Mouse (Mus musculus): ENCODE data around the gene Cactin. TPM values are rescaled to one million over a fixed set of nuclear protein-coding genes. Genes with fewer than 3 reads are reported as not detected.
A peak's percentile ranks its signal among the peaks of the same experiment; 100 is the strongest.

The Cactin gene
- polyA plus RNA-seq, 1 experiment, result 23.7 TPM

DNA sequence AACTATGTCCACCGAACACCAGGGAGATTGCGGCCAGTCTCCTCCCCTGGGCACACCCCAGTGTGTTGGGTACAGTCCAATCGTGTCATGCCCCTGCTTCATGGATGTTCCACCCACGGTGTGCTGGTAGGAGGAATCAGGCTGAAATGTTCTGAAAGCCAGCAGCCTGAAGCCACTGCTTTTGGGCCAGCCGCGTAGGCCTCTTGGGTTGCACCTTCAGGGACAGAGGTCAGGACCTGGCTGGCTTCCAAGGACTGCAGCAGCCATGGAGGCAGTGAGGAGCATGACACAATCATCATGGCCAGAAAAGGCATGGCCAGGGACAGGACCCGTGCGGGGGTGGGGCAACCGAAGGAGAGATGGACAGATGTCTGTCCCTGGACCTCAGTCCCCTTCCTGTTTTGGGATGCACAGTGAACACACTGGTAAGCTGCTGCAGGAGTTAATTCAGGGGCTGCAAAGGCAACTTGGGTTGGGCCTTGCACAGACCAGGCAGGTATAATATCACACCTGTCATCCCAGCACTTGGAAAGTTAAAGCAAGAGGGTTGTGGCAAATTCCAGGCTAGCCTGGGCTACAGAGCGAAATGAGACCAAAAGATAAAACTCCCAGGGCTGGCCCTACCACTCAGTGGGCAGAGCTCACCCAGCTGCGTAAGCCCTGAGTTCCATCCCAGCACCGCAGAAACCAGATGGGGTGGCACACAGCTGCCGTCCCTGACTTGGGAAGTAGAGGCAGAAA is 2.1 kb upstream of the Cactin start:
- no peak for TF ChIP-seq POLR2A (IDR thresholded peaks at IDR 0.05; ENCODE audit: low read depth, low read length)
- no peak for TF ChIP-seq CTCF (conservative IDR thresholded peaks at IDR 0.05; ENCODE audit: insufficient read depth, insufficient read length, low read depth, low read length)
- no peaks in the 10 kb centered on the region for H3K27me3 ChIP-seq (replicated peaks; ENCODE audit: control insufficient read depth, insufficient read depth, low read length)
- peak; percentile 45 for DNase-seq
- no peak overlapping the region for H3K4me3 ChIP-seq (ENCODE audit: insufficient read depth, low read depth, low read length)
- peaks cover 5% of the 10 kb centered on the region; the same call in 1 of the 2 replicates for H3K4me1 ChIP-seq (ENCODE audit: control insufficient read depth, insufficient read depth, low read length)
- WGBS, result 72% methylated on average over 13 of the region's 13 CpGs
- no peaks in the 10 kb centered on the region for H3K36me3 ChIP-seq (ENCODE audit: control insufficient read depth, insufficient read depth, low read length)
- H3K27ac ChIP-seq (ENCODE audit: insufficient read depth, low read depth, low read length), result no peak overlapping the region

DNA sequence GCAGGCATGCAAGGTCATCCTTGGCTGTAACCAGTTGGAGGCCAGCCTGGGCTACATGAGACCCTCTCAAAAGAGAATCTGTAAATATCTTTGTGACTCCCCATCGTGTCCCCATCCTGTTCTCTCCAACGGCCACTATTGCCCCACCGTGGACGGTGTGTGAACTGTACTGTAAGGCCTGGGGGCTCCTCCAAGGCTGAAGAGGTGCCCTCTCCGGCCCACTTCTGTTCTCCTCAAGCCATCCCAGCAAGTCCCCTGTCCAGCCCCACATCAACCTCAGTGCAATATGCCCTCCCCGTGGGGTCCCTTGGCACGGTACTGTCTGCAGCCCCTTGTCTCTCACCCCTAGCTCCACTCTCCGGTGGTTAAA is 1.6 kb upstream of the Cactin start:
- Histone ChIP-seq H3K4me3 (ENCODE audit: insufficient read depth, low read depth, low read length) (no peak overlapping the region), H3K4me1 (ENCODE audit: control insufficient read depth, insufficient read depth, low read length) (peaks cover 5% of the 10 kb centered on the region; the same call in 1 of the 2 replicates)

GRCm38 (mm10) chr10:81319741-81320549 is 958 bp upstream of the Cactin start:
- WGBS, result 1% methylated on average over 38 of the region's 38 CpGs
- DNase-seq, result peak; percentile 31

More for the DNA sequence above, 1.6 kb upstream of the Cactin start:
- 34% methylated on average over 8 of the region's 8 CpGs for WGBS
- no peak overlapping the region for H3K27ac ChIP-seq (ENCODE audit: insufficient read depth, low read depth, low read length)
- no peaks in the 10 kb centered on the region for H3K36me3 ChIP-seq (ENCODE audit: control insufficient read depth, insufficient read depth, low read length)
- DNase-seq, result no peak
- TF ChIP-seq POLR2A (IDR thresholded peaks at IDR 0.05; ENCODE audit: low read depth, low read length), result no peak
- TF ChIP-seq CTCF (conservative IDR thresholded peaks at IDR 0.05; ENCODE audit: insufficient read depth, insufficient read length, low read depth, low read length), result peak; percentile 34; the same call in 1 of the 2 replicates
- H3K27me3 ChIP-seq (replicated peaks; ENCODE audit: control insufficient read depth, insufficient read depth, low read length), result no peaks in the 10 kb centered on the region

GRCm38 (mm10) chr10:81321436-81321835 is 533 bp downstream of the Cactin start:
- H3K4me3 ChIP-seq (ENCODE audit: insufficient read depth, low read depth, low read length), result peak overlapping the region; percentile 80
- H3K27me3 ChIP-seq (replicated peaks; ENCODE audit: control insufficient read depth, insufficient read depth, low read length), result no peaks in the 10 kb centered on the region
- TF ChIP-seq POLR2A (IDR thresholded peaks at IDR 0.05; ENCODE audit: low read depth, low read length), result no peak
- TF ChIP-seq CTCF (conservative IDR thresholded peaks at IDR 0.05; ENCODE audit: insufficient read depth, insufficient read length, low read depth, low read length), result no peak
- 1% methylated on average over 20 of the region's 20 CpGs for WGBS
- no peak for DNase-seq
- H3K4me1 ChIP-seq (ENCODE audit: control insufficient read depth, insufficient read depth, low read length), result peaks cover 5% of the 10 kb centered on the region; the same call in 1 of the 2 replicates
- H3K27ac ChIP-seq (ENCODE audit: insufficient read depth, low read depth, low read length), result peak overlapping the region; percentile 90; the same call in 1 of the 2 replicates
- no peaks in the 10 kb centered on the region; the same call in 1 of the 2 replicates for H3K36me3 ChIP-seq (ENCODE audit: control insufficient read depth, insufficient read depth, low read length)

More at GRCm38 (mm10) chr10:81319741-81320549, 958 bp upstream of the Cactin start:
- no peak for TF ChIP-seq CTCF (conservative IDR thresholded peaks at IDR 0.05; ENCODE audit: insufficient read depth, insufficient read length, low read depth, low read length)
- no peak for TF ChIP-seq POLR2A (IDR thresholded peaks at IDR 0.05; ENCODE audit: low read depth, low read length)
- Histone ChIP-seq H3K4me3 (ENCODE audit: insufficient read depth, low read depth, low read length) (peak overlapping the region; percentile 59), H3K27ac (ENCODE audit: insufficient read depth, low read depth, low read length) (peak overlapping the region; percentile 83), H3K27me3 (replicated peaks; ENCODE audit: control insufficient read depth, insufficient read depth, low read length) (no peaks in the 10 kb centered on the region), H3K36me3 (ENCODE audit: control insufficient read depth, insufficient read depth, low read length) (no peaks in the 10 kb centered on the region), H3K4me1 (ENCODE audit: control insufficient read depth, insufficient read depth, low read length) (peaks cover 5% of the 10 kb centered on the region; the same call in 1 of the 2 replicates)

DNA sequence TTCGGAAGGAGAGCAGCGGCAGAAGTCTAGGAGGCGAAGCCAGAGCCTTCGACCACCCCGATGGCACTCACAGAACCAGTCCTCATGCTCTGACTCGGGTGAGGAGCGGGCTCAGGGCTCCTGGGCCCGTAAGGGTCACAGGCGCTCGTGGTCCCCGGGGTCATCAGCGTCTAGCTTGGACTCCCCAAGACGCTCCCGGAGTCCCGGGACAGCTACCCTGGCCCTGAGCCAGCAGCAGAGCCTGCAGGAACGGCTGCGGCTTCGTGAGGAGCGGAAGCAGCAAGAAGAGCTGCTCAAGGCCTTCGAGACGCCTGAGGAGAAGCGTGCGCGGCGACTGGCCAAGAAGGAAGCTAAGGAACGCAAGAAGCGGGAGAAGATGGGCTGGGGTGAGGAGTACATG is 1.5 kb downstream of the Cactin start:
- Histone ChIP-seq H3K4me1 (ENCODE audit: control insufficient read depth, insufficient read depth, low read length) (peaks cover 5% of the 10 kb centered on the region; the same call in 1 of the 2 replicates), H3K36me3 (ENCODE audit: control insufficient read depth, insufficient read depth, low read length) (no peaks in the 10 kb centered on the region; the same call in 1 of the 2 replicates), H3K4me3 (ENCODE audit: insufficient read depth, low read depth, low read length) (no peak overlapping the region), H3K27me3 (replicated peaks; ENCODE audit: control insufficient read depth, insufficient read depth, low read length) (no peaks in the 10 kb centered on the region), H3K27ac (ENCODE audit: insufficient read depth, low read depth, low read length) (no peak overlapping the region)
- 88% methylated on average over 27 of the region's 27 CpGs for WGBS
- DNase-seq, result no peak
- TF ChIP-seq POLR2A (IDR thresholded peaks at IDR 0.05; ENCODE audit: low read depth, low read length), result no peak
- no peak for TF ChIP-seq CTCF (conservative IDR thresholded peaks at IDR 0.05; ENCODE audit: insufficient read depth, insufficient read length, low read depth, low read length)

DNA sequence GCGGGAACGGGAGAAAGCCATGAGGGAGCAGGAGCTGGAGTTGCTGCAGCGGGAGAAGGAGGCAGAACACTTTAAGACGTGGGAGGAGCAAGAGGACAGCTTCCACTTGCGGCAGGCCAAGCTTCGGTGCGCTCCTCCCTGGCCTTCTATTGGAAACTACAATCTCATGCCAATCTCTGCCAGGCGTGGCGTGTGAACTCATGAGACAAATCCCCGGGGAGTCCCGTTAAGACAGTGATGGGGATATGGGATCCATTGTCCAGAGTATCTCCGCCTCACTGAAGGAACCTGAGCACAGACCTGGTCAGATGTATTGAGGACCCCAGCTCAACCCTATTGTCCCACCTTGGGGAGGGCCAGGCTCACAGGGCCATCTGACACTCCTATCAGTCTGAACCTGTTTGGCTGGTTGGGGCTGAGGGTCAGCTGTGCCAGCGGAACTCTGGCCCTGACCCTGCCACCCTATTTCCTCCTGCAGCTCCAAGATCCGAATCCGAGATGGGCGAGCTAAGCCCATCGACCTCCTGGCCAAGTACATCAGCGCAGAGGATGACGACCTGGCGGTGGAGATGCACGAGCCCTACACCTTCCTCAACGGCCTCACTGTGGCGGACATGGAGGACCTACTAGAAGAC is 2.4 kb downstream of the Cactin start:
- H3K4me3 ChIP-seq (ENCODE audit: insufficient read depth, low read depth, low read length), result no peak overlapping the region
- 85% methylated on average over 23 of the region's 23 CpGs for WGBS
- TF ChIP-seq CTCF (conservative IDR thresholded peaks at IDR 0.05; ENCODE audit: insufficient read depth, insufficient read length, low read depth, low read length), result no peak
- TF ChIP-seq POLR2A (IDR thresholded peaks at IDR 0.05; ENCODE audit: low read depth, low read length), result no peak
- no peak overlapping the region for H3K27ac ChIP-seq (ENCODE audit: insufficient read depth, low read depth, low read length)
- peaks cover 5% of the 10 kb centered on the region; the same call in 1 of the 2 replicates for H3K4me1 ChIP-seq (ENCODE audit: control insufficient read depth, insufficient read depth, low read length)
- no peak for DNase-seq
- no peaks in the 10 kb centered on the region; the same call in 1 of the 2 replicates for H3K36me3 ChIP-seq (ENCODE audit: control insufficient read depth, insufficient read depth, low read length)
- no peaks in the 10 kb centered on the region for H3K27me3 ChIP-seq (replicated peaks; ENCODE audit: control insufficient read depth, insufficient read depth, low read length)

Measured in kidney, adult 2 months (tissue).